Mouse (Mus musculus) subcutaneous adipose tissue, adult 2 months (tissue): ENCODE results near the gene Clec4f. TPM values are rescaled to one million over a fixed set of nuclear protein-coding genes. Genes with fewer than 3 reads are reported as not detected.

Experiments
- polyA plus RNA-seq: library from polyadenylated mRNA; depleted of rRNA; stranded (reverse); fragments of >200 nt; gene quantifications from 2 replicates; pipeline ENCODE4 v1.2.3, GENCODE M21; 2012; ENCODE audit warnings: low replicate concordance; rRNA removed

The Clec4f gene
- not detected in 2 replicates for polyA plus RNA-seq

GRCm38 (mm10) chr6:83656087-83656486 lies at the start of gene Clec4f:
Clec4f (minus strand) TSS chr6:83656187.

GRCm38 (mm10) chr6:83677757-83678156 lies 21.8 kb upstream of the Clec4f start, which contains the start of gene Cd207:
Cd207 (minus strand) TSS chr6:83677857.

Other genes starting within 250 kb of the Clec4f start
- gene Tet3, start 197.1 kb downstream of the Clec4f start, polyA plus RNA-seq = 9.5 and 16.1 TPM in 2 replicates
- gene Dguok, start 149.2 kb downstream of the Clec4f start, polyA plus RNA-seq = 81.5 and 83.6 TPM in 2 replicates
- 37.2 and 899 TPM in 2 replicates for gene Actg2, start 119.9 kb downstream of the Clec4f start, polyA plus RNA-seq
- 21.4 TPM in 2 replicates for gene Stambp, start 83.5 kb downstream of the Clec4f start, polyA plus RNA-seq
- gene Cd207, start 21.7 kb upstream of the Clec4f start, polyA plus RNA-seq = 0.07 TPM in 1 of 2 replicates, not detected in the other
- gene Vax2, start 55.1 kb upstream of the Clec4f start, polyA plus RNA-seq = not detected in 2 replicates
- gene Atp6v1b1, start 86.8 kb upstream of the Clec4f start, polyA plus RNA-seq = not detected in 2 replicates
- gene Ankrd53, start 106.5 kb upstream of the Clec4f start, polyA plus RNA-seq = not detected in 2 replicates
- gene Tex261, start 119.6 kb upstream of the Clec4f start, polyA plus RNA-seq = 129 and 163 TPM in 2 replicates
- 31.9 and 33.2 TPM in 2 replicates for gene Nagk, start 138.8 kb upstream of the Clec4f start, polyA plus RNA-seq
- 12.0 and 14.2 TPM in 2 replicates for gene Paip2b, start 175.6 kb upstream of the Clec4f start, polyA plus RNA-seq
- gene Zfp638, start 210.9 kb upstream of the Clec4f start, polyA plus RNA-seq = 13.2 and 14.7 TPM in 2 replicates